Mouse (Mus musculus) G1E (cell line): ENCODE measurements around the gene Hnrnpll. TPM values are rescaled to one million over a fixed set of nuclear protein-coding genes. Genes with fewer than 3 reads are reported as not detected.
A peak's percentile ranks its signal among the peaks of the same experiment; 100 is the strongest.
"Not testable (repeated sequence)": the region's sequence is repeated elsewhere in the genome, so short reads cannot be mapped to it uniquely, and the experiment has no call there.

Experiments
- ATAC-seq: 2 replicates; pipeline ENCODE4 v1.8.0; 2016; ENCODE audit warnings: mild to moderate bottlenecking; ENCODE audit not compliant: insufficient number of reproducible peaks, poor library complexity, low FRiP score, severe bottlenecking; ENCODE audit errors: extremely low read depth
- DNase-seq: peaks from one replicate; pipeline ENCODE4 v3.0.0; 2012; ENCODE audit warnings: low spot score
- H3K27me3 ChIP-seq: 2 replicates; pipeline ENCODE4 v1.6.1; 2012; ENCODE audit warnings: mild to moderate bottlenecking, low read length, inconsistent platforms; ENCODE audit not compliant: insufficient read depth
- H3K36me3 ChIP-seq: replicated peaks from 2 replicates; pipeline ENCODE3; 2012; ENCODE audit warnings: mild to moderate bottlenecking, inconsistent platforms
- H3K4me1 ChIP-seq: 2 replicates; pipeline ENCODE4 v1.6.1; 2012; ENCODE audit warnings: low read depth, low read length, inconsistent platforms, mixed read lengths; ENCODE audit not compliant: insufficient read depth
- H3K4me3 ChIP-seq: 2 replicates; pipeline ENCODE4 v1.5.1; 2012; ENCODE audit warnings: low read depth, mild to moderate bottlenecking, inconsistent platforms, low read length, moderate library complexity, mixed read lengths
- H3K9me3 ChIP-seq: replicated peaks from 2 replicates; pipeline ENCODE4 v1.6.1; 2012; ENCODE audit warnings: inconsistent platforms
- CTCF ChIP-seq: IDR thresholded peaks from 2 replicates; pipeline ENCODE4 v1.5.1; 2012; ENCODE audit warnings: low read depth, low read length, inconsistent platforms, mixed read lengths
- GATA1 ChIP-seq: IDR thresholded peaks from 2 replicates; pipeline ENCODE4 v1.6.1; 2012; ENCODE audit warnings: borderline replicate concordance, low read length, inconsistent platforms, mixed read lengths
- GATA2 ChIP-seq: IDR thresholded peaks from 2 replicates; pipeline ENCODE4 v1.6.1; 2012; ENCODE audit warnings: low read depth, low read length, inconsistent platforms, borderline replicate concordance
- POLR2AphosphoS5 ChIP-seq: IDR thresholded peaks from 2 replicates; pipeline ENCODE4 v1.6.1; 2012; ENCODE audit warnings: low read depth, low read length, inconsistent platforms; ENCODE audit not compliant: insufficient replicate concordance
- TAL1 ChIP-seq: conservative IDR thresholded peaks from 2 replicates; pipeline ENCODE4 v1.6.1; 2012; ENCODE audit warnings: low read depth, low read length, inconsistent platforms, mixed read lengths
- polyA plus RNA-seq: library from polyadenylated mRNA; stranded (reverse); fragments of >175 nt; gene quantifications from 2 replicates; pipeline ENCODE4 v1.2.3, GENCODE M21; 2012
- total RNA-seq, 2 experiments: library from RNA; stranded (forward) in 1 of 2; stranded (reverse) in 1 of 2; fragments of 200-1000 nt in 1 of 2; fragments of >200 nt in 1 of 2; fragmentation: Nextera tagmentation in 1 of 2; gene quantifications; 2 replicates each; pipeline ENCODE4 v1.2.3; 2014 to 2017

The Hnrnpll gene
- total and polyA plus RNA-seq, 3 experiments, result 50.1 to 97.0 (median 76.5) TPM

- H3K36me3 ChIP-seq, result no peaks in the 10 kb centered on the region
- H3K4me1 ChIP-seq, result peaks cover 36% of the 10 kb centered on the region
- H3K27me3 ChIP-seq, result peaks cover 4% of the 10 kb centered on the region
- ATAC-seq (0 out of 2 replicates have a peak, but pooled peaks have one; percentile 52), DNase-seq (no peak)
- 0 out of 2 replicates have a peak, but pooled peaks cover 6% of the 10 kb centered on the region for H3K9me3 ChIP-seq
- TF ChIP-seq GATA1 (no peak), GATA2 (no peak), CTCF (peak; percentile 43)
- no peak overlapping the region for H3K4me3 ChIP-seq
Observed at GRCm38 (mm10) chr17:80004345-80005239, 57.5 kb downstream of the Hnrnpll start.

GRCm38 (mm10) chr17:80003851-80004250 is 58.3 kb downstream of the Hnrnpll start:
- not testable (repeated sequence) for H3K36me3 ChIP-seq, DNase-seq, ATAC-seq, H3K4me3 ChIP-seq, H3K9me3 ChIP-seq, H3K27me3 ChIP-seq
- peaks cover 34% of the 10 kb centered on the region for H3K4me1 ChIP-seq

GRCm38 (mm10) chr17:80002385-80002852 is 59.7 kb downstream of the Hnrnpll start:
- Histone ChIP-seq H3K4me1 (peaks cover 28% of the 10 kb centered on the region), H3K36me3 (no peaks in the 10 kb centered on the region), H3K27me3 (peaks cover 5% of the 10 kb centered on the region), H3K4me3 (no peak overlapping the region), H3K9me3 (0 out of 2 replicates have a peak, but pooled peaks cover 6% of the 10 kb centered on the region)
- no peak for ATAC-seq
- no peak for DNase-seq
- TF ChIP-seq CTCF (no peak), TAL1 (no peak), POLR2AphosphoS5 (no peak), GATA2 (no peak), GATA1 (no peak)

DNA sequence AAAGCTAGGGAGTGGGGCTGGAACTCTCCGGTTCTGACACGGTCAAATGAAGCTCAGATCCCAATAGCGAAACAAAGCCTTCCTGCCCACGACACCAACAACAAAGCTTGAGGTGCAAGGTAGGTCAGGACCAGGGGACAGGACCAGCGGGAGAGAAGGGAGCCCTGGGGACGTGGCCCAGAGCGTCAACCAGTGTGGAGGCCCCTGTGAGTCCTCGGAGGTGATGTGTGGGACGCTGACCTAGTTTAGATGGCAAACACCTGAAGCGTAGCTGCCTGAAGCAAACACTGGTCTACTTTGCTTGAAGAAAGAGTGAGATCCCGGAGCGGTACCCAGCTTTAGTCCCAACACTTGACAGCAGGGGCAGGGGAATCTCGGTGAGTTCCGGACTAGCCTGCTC is 62.5 kb downstream of the Hnrnpll start:
- Histone ChIP-seq H3K27me3 (peaks cover 10% of the 10 kb centered on the region), H3K4me1 (peaks cover 16% of the 10 kb centered on the region), H3K9me3 (0 out of 2 replicates have a peak, but pooled peaks cover 6% of the 10 kb centered on the region), H3K36me3 (no peaks in the 10 kb centered on the region), H3K4me3 (no peak overlapping the region)
- DNase-seq (no peak), ATAC-seq (no peak)
- no peak for TF ChIP-seq TAL1
- no peak for TF ChIP-seq CTCF
- no peak for TF ChIP-seq GATA1
- TF ChIP-seq POLR2AphosphoS5, result no peak
- TF ChIP-seq GATA2, result no peak

DNA sequence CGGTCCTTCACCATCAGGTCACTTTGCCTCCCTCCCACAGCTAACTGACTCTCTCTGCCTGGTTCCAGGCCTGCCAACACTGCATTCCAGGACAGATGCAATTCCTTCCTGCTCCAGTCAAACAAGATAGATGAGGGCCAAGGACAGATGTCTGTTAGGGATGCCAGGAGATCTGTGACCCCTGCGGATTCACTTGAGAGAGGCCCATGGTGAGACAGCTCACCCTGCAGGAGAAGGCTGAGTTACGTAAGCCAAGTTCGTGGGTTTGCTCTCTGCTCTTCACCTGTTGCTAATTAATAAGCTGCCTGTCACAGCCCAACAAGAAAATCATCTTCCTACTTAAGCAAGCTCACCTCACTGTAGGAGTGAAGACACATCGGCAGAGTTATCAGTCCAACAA is 63.1 kb downstream of the Hnrnpll start:
- Histone ChIP-seq H3K9me3 (0 out of 2 replicates have a peak, but pooled peaks cover 6% of the 10 kb centered on the region), H3K4me1 (peaks cover 12% of the 10 kb centered on the region), H3K27me3 (peaks cover 10% of the 10 kb centered on the region), H3K36me3 (no peaks in the 10 kb centered on the region), H3K4me3 (no peak overlapping the region)
- DNase-seq, result no peak
- no peak for ATAC-seq
- TF ChIP-seq GATA2 (no peak), POLR2AphosphoS5 (no peak), GATA1 (no peak), CTCF (no peak), TAL1 (no peak)

GRCm38 (mm10) chr17:79995091-79995691 is 66.9 kb downstream of the Hnrnpll start:
- Histone ChIP-seq H3K4me3 (no peak overlapping the region), H3K36me3 (no peaks in the 10 kb centered on the region), H3K4me1 (peaks cover 14% of the 10 kb centered on the region), H3K27me3 (peaks cover 18% of the 10 kb centered on the region), H3K9me3 (no peaks in the 10 kb centered on the region)
- no peak for TF ChIP-seq POLR2AphosphoS5
- no peak for TF ChIP-seq CTCF
- TF ChIP-seq GATA1, result no peak
- TF ChIP-seq TAL1, result no peak
- no peak for TF ChIP-seq GATA2
- no peak for ATAC-seq
- DNase-seq, result no peak
